Mouse (Mus musculus): ENCODE data around the gene Uqcrc2. TPM values are rescaled to one million over a fixed set of nuclear protein-coding genes. Genes with fewer than 3 reads are reported as not detected.

Gene Uqcrc2
- total RNA-seq (2014; rRNA removed; ENCODE audit: low replicate concordance) (734 and 751 TPM in 2 replicates), polyA plus RNA-seq (2015; fragmentation: Nextera tagmentation; extraction: Ambion mirVana) (791 and 812 TPM in 2 replicates)

- H3K27me3 ChIP-seq (ENCODE audit: control insufficient read depth, insufficient read depth, low read length): no peaks in the 10 kb centered on the region
- H3K4me3 ChIP-seq (ENCODE audit: low read depth, low read length): peak within 1 kb of the TSS; percentile 78
- TF ChIP-seq CTCF (IDR thresholded peaks at IDR 0.05; ENCODE audit: low read depth) (peak; percentile 71), EP300 (IDR thresholded peaks at IDR 0.05; ENCODE audit: low read depth) (no peak)
- ATAC-seq (ENCODE audit: insufficient read depth, low read depth) (peak; percentile 99), DNase-seq (ENCODE audit: low spot score) (peak; percentile 91)
- H3K9me3 ChIP-seq (replicated peaks; ENCODE audit: control insufficient read depth, low read length): no peaks in the 10 kb centered on the region
- H3K4me1 ChIP-seq (ENCODE audit: control insufficient read depth, insufficient read depth): peaks cover 14% of the 10 kb centered on the region; the same call in 1 of the 2 replicates
- H3K4me2 ChIP-seq (ENCODE audit: low read depth, low read length): peak within 1 kb of the TSS; percentile 74
- WGBS: under 1% methylated on average over 45 of the region's 45 CpGs
- peaks cover 20% of the 10 kb centered on the region for H3K36me3 ChIP-seq (replicated peaks; ENCODE audit: control insufficient read depth, insufficient read depth, low read length)
- H3K9ac ChIP-seq (replicated peaks; ENCODE audit: low read depth, low read length): peak within 1 kb of the TSS; percentile 89
- H3K27ac ChIP-seq (ENCODE audit: low read depth): peak within 1 kb of the TSS; percentile 94
Measured at GRCm38 (mm10) chr7:120634711-120635361, at the start of gene Uqcrc2. Uqcrc2 (plus strand) TSS chr7:120635176.

- ATAC-seq (ENCODE audit: insufficient read depth, low read depth): no peak
- Histone ChIP-seq H3K4me3 (ENCODE audit: low read depth, low read length) (peak overlapping the region; percentile 40), H3K4me1 (ENCODE audit: control insufficient read depth, insufficient read depth) (no peaks in the 10 kb centered on the region), H3K27me3 (ENCODE audit: control insufficient read depth, insufficient read depth, low read length) (peaks cover 13% of the 10 kb centered on the region; the same call in 1 of the 2 replicates), H3K27ac (ENCODE audit: low read depth) (no peak overlapping the region), H3K36me3 (replicated peaks; ENCODE audit: control insufficient read depth, insufficient read depth, low read length) (no peaks in the 10 kb centered on the region), H3K9me3 (replicated peaks; ENCODE audit: control insufficient read depth, low read length) (no peaks in the 10 kb centered on the region), H3K4me2 (ENCODE audit: low read depth, low read length) (peak overlapping the region; percentile 56), H3K9ac (replicated peaks; ENCODE audit: low read depth, low read length) (no peak overlapping the region)
- TF ChIP-seq CTCF (IDR thresholded peaks at IDR 0.05; ENCODE audit: low read depth): no peak
- TF ChIP-seq EP300 (IDR thresholded peaks at IDR 0.05; ENCODE audit: low read depth): no peak
- DNase-seq (ENCODE audit: low spot score): no peak
- 92% methylated on average over 4 of the region's 4 CpGs for WGBS
Measured at GRCm38 (mm10) chr7:120597203-120597743, 37.7 kb upstream of the Uqcrc2 start.

- H3K9ac ChIP-seq (replicated peaks; ENCODE audit: low read depth, low read length): no peak overlapping the region
- H3K4me1 ChIP-seq (ENCODE audit: control insufficient read depth, insufficient read depth): no peaks in the 10 kb centered on the region
- peaks cover 13% of the 10 kb centered on the region; the same call in 1 of the 2 replicates for H3K27me3 ChIP-seq (ENCODE audit: control insufficient read depth, insufficient read depth, low read length)
- no peaks in the 10 kb centered on the region for H3K9me3 ChIP-seq (replicated peaks; ENCODE audit: control insufficient read depth, low read length)
- no peaks in the 10 kb centered on the region for H3K36me3 ChIP-seq (replicated peaks; ENCODE audit: control insufficient read depth, insufficient read depth, low read length)
- WGBS: 6% methylated on average over 41 of the region's 41 CpGs
- DNase-seq (ENCODE audit: low spot score): no peak
- H3K4me3 ChIP-seq (ENCODE audit: low read depth, low read length): peak overlapping the region; percentile 40
- no peak for ATAC-seq (ENCODE audit: insufficient read depth, low read depth)
- no peak overlapping the region for H3K27ac ChIP-seq (ENCODE audit: low read depth)
- TF ChIP-seq CTCF (IDR thresholded peaks at IDR 0.05; ENCODE audit: low read depth) (no peak), EP300 (IDR thresholded peaks at IDR 0.05; ENCODE audit: low read depth) (no peak)
- peak overlapping the region; percentile 56 for H3K4me2 ChIP-seq (ENCODE audit: low read depth, low read length)
Measured at GRCm38 (mm10) chr7:120597744-120598243, 37.2 kb upstream of the Uqcrc2 start.

- H3K36me3 ChIP-seq (replicated peaks; ENCODE audit: control insufficient read depth, insufficient read depth, low read length): no peaks in the 10 kb centered on the region
- no peak overlapping the region for H3K9ac ChIP-seq (replicated peaks; ENCODE audit: low read depth, low read length)
- H3K9me3 ChIP-seq (replicated peaks; ENCODE audit: control insufficient read depth, low read length): no peaks in the 10 kb centered on the region
- TF ChIP-seq EP300 (IDR thresholded peaks at IDR 0.05; ENCODE audit: low read depth): no peak
- TF ChIP-seq CTCF (IDR thresholded peaks at IDR 0.05; ENCODE audit: low read depth): no peak
- no peak for ATAC-seq (ENCODE audit: insufficient read depth, low read depth)
- H3K4me3 ChIP-seq (ENCODE audit: low read depth, low read length): no peak overlapping the region; the same call in 1 of the 2 replicates
- H3K27ac ChIP-seq (ENCODE audit: low read depth): no peak overlapping the region
- no peak for DNase-seq (ENCODE audit: low spot score)
- H3K4me1 ChIP-seq (ENCODE audit: control insufficient read depth, insufficient read depth): no peaks in the 10 kb centered on the region
- peaks cover 13% of the 10 kb centered on the region; the same call in 1 of the 2 replicates for H3K27me3 ChIP-seq (ENCODE audit: control insufficient read depth, insufficient read depth, low read length)
- H3K4me2 ChIP-seq (ENCODE audit: low read depth, low read length): peak overlapping the region; percentile 56; the same call in 1 of the 2 replicates
- 80% methylated on average over 7 of the region's 7 CpGs for WGBS
Measured at GRCm38 (mm10) chr7:120598355-120598754, 36.6 kb upstream of the Uqcrc2 start.

- H3K36me3 ChIP-seq (replicated peaks; ENCODE audit: control insufficient read depth, insufficient read depth, low read length): no peaks in the 10 kb centered on the region
- TF ChIP-seq CTCF (IDR thresholded peaks at IDR 0.05; ENCODE audit: low read depth) (no peak), EP300 (IDR thresholded peaks at IDR 0.05; ENCODE audit: low read depth) (no peak)
- WGBS: 70% methylated on average over 8 of the region's 8 CpGs
- H3K9ac ChIP-seq (replicated peaks; ENCODE audit: low read depth, low read length): no peak overlapping the region
- no peak overlapping the region for H3K27ac ChIP-seq (ENCODE audit: low read depth)
- H3K27me3 ChIP-seq (ENCODE audit: control insufficient read depth, insufficient read depth, low read length): no peaks in the 10 kb centered on the region
- no peak overlapping the region for H3K4me2 ChIP-seq (ENCODE audit: low read depth, low read length)
- no peaks in the 10 kb centered on the region for H3K4me1 ChIP-seq (ENCODE audit: control insufficient read depth, insufficient read depth)
- no peak overlapping the region for H3K4me3 ChIP-seq (ENCODE audit: low read depth, low read length)
- ATAC-seq (ENCODE audit: insufficient read depth, low read depth) (no peak), DNase-seq (ENCODE audit: low spot score) (no peak)
- H3K9me3 ChIP-seq (replicated peaks; ENCODE audit: control insufficient read depth, low read length): no peaks in the 10 kb centered on the region
Measured at GRCm38 (mm10) chr7:120620075-120620771, 14.8 kb upstream of the Uqcrc2 start.
